Mouse (Mus musculus) MEL (cell line): ENCODE results near the gene Lrch4. TPM values are rescaled to one million over a fixed set of nuclear protein-coding genes. Genes with fewer than 3 reads are reported as not detected.
A peak's percentile ranks its signal among the peaks of the same experiment; 100 is the strongest.

Experiments
- DNase-seq: peaks from one replicate; pipeline ENCODE4 v3.0.0; 2011; ENCODE audit warnings: low read depth, low spot score
- H3K27ac ChIP-seq: 2 replicates; pipeline ENCODE4 v1.5.1; 2012; ENCODE audit warnings: low read depth, mild to moderate bottlenecking, control low read depth, low read length, moderate library complexity; ENCODE audit not compliant: control insufficient read depth
- H3K27me3 ChIP-seq, 2 experiments: fragments of 150-350 bp in 1 of 2; sonication (generic) in 1 of 2; 2 replicates each; pipeline ENCODE4 v1.6.1; 2012; ENCODE audit warnings: low read length in 2 of 2, mild to moderate bottlenecking in 2 of 2, improper control_type of control experiment in 1 of 2, moderate library complexity in 1 of 2; ENCODE audit not compliant: insufficient read depth in 2 of 2, control insufficient read depth in 1 of 2
- H3K36me3 ChIP-seq, 2 experiments: 2 replicates each; pipeline ENCODE4 v1.6.1; 2012 to 2014; ENCODE audit warnings: low read length in 2 of 2, improper control_type of control experiment in 1 of 2, inconsistent platforms in 1 of 2, mild to moderate bottlenecking in 1 of 2; ENCODE audit not compliant: insufficient read depth in 2 of 2, control insufficient read depth in 1 of 2
- H3K4me1 ChIP-seq, 2 experiments: fragments of 150-350 bp in 1 of 2; sonication (generic) in 1 of 2; 2 replicates each; pipeline ENCODE4 v1.6.1; 2012; ENCODE audit warnings: low read length in 2 of 2, improper control_type of control experiment in 1 of 2, mild to moderate bottlenecking in 1 of 2; ENCODE audit not compliant: insufficient read depth in 2 of 2, control insufficient read depth in 1 of 2
- H3K4me3 ChIP-seq, 2 experiments: fragments of 150-350 bp in 1 of 2; sonication (generic) in 1 of 2; 2 replicates each; pipeline ENCODE4 v1.5.1; 2012; ENCODE audit warnings: low read depth in 2 of 2, low read length in 2 of 2, mild to moderate bottlenecking in 2 of 2, moderate library complexity in 2 of 2, control low read depth in 1 of 2, improper control_type of control experiment in 1 of 2; ENCODE audit not compliant: control insufficient read depth in 1 of 2, insufficient read depth in 1 of 2
- H3K79me2 ChIP-seq: 2 replicates; pipeline ENCODE4 v1.6.1; 2012; ENCODE audit warnings: mild to moderate bottlenecking, low read length, moderate library complexity; ENCODE audit not compliant: control insufficient read depth, poor library complexity, insufficient read depth
- H3K9ac ChIP-seq: 2 replicates; pipeline ENCODE4 v1.6.1; 2012; ENCODE audit warnings: low read depth, mild to moderate bottlenecking, control low read depth, low read length, moderate library complexity; ENCODE audit not compliant: control insufficient read depth, poor library complexity, severe bottlenecking
- H3K9me3 ChIP-seq: fragments of 150-350 bp; sonication (generic); replicated peaks from 2 replicates; pipeline ENCODE4 v1.6.1; 2012; ENCODE audit warnings: mild to moderate bottlenecking, low read length, improper control_type of control experiment, moderate library complexity; ENCODE audit not compliant: insufficient read depth
- BHLHE40 ChIP-seq: IDR thresholded peaks from 2 replicates; pipeline ENCODE4 v1.6.1; 2012; ENCODE audit warnings: low read depth, mild to moderate bottlenecking, inconsistent platforms, low read length, improper control_type of control experiment, borderline replicate concordance
- CHD1 ChIP-seq: IDR thresholded peaks from 2 replicates; pipeline ENCODE4 v1.6.1; 2012; ENCODE audit warnings: low read depth, mild to moderate bottlenecking, inconsistent platforms, low read length, improper control_type of control experiment
- CHD2 ChIP-seq: IDR thresholded peaks from 2 replicates; pipeline ENCODE4 v1.6.1; 2011; ENCODE audit warnings: low read length, improper control_type of control experiment
- CTCF ChIP-seq, 3 experiments: IDR thresholded peaks in 2 of 3; conservative IDR thresholded peaks in 1 of 3; 2 replicates each; pipeline ENCODE4 v1.5.1; 2011 to 2012; ENCODE audit warnings: low read length in 3 of 3, low read depth in 2 of 3, mild to moderate bottlenecking in 2 of 3, improper control_type of control experiment in 1 of 3, inconsistent platforms in 1 of 3, mixed read lengths in 1 of 3, moderate library complexity in 1 of 3; ENCODE audit not compliant: control insufficient read depth in 1 of 3, insufficient read depth in 1 of 3, poor library complexity in 1 of 3, severe bottlenecking in 1 of 3
- E2F4 ChIP-seq: IDR thresholded peaks from 2 replicates; pipeline ENCODE4 v1.6.1; 2011; ENCODE audit warnings: low read depth, low read length, improper control_type of control experiment, borderline replicate concordance
- ELF1 ChIP-seq: IDR thresholded peaks from 2 replicates; pipeline ENCODE4 v1.6.1; 2014; ENCODE audit warnings: low read depth, mild to moderate bottlenecking, inconsistent platforms, low read length, improper control_type of control experiment, moderate library complexity
- EP300 ChIP-seq, 2 experiments: IDR thresholded peaks; 2 replicates each; pipeline ENCODE4 v1.6.1; 2011; ENCODE audit warnings: improper control_type of control experiment in 2 of 2, low read length in 2 of 2, low read depth in 1 of 2, mild to moderate bottlenecking in 1 of 2
- ETS1 ChIP-seq: IDR thresholded peaks from 2 replicates; pipeline ENCODE4 v1.6.1; 2012; ENCODE audit warnings: low read depth, mild to moderate bottlenecking, inconsistent platforms, low read length, improper control_type of control experiment, moderate library complexity
- GABPA ChIP-seq: IDR thresholded peaks from 2 replicates; pipeline ENCODE4 v1.6.1; 2012; ENCODE audit warnings: low read depth, mild to moderate bottlenecking, inconsistent platforms, low read length, improper control_type of control experiment, moderate library complexity
- GATA1 ChIP-seq: IDR thresholded peaks from 2 replicates; pipeline ENCODE4 v1.6.1; 2011; ENCODE audit warnings: low read depth, low read length, improper control_type of control experiment
- HCFC1 ChIP-seq: IDR thresholded peaks from 2 replicates; pipeline ENCODE4 v1.6.1; 2012; ENCODE audit warnings: low read depth, mild to moderate bottlenecking, inconsistent platforms, low read length, improper control_type of control experiment, moderate library complexity
- JUND ChIP-seq: IDR thresholded peaks from 2 replicates; pipeline ENCODE4 v1.6.1; 2011; ENCODE audit warnings: low read depth, mild to moderate bottlenecking, improper control_type of control experiment, low read length
- KAT2A ChIP-seq: conservative IDR thresholded peaks from 2 replicates; pipeline ENCODE4 v1.6.1; 2012; ENCODE audit warnings: low read depth, low read length, improper control_type of control experiment, inconsistent platforms
- MAFK ChIP-seq: IDR thresholded peaks from 2 replicates; pipeline ENCODE4 v1.6.1; 2011; ENCODE audit warnings: low read depth, mild to moderate bottlenecking, low read length, improper control_type of control experiment, borderline replicate concordance
- MAX ChIP-seq: IDR thresholded peaks from 2 replicates; pipeline ENCODE4 v1.6.1; 2011; ENCODE audit warnings: low read length, improper control_type of control experiment
- MAZ ChIP-seq: IDR thresholded peaks from 2 replicates; pipeline ENCODE4 v1.6.1; 2012; ENCODE audit warnings: low read depth, mild to moderate bottlenecking, inconsistent platforms, low read length, improper control_type of control experiment
- MEF2A ChIP-seq: IDR thresholded peaks from 2 replicates; pipeline ENCODE4 v1.6.1; 2014; ENCODE audit warnings: low read depth, mild to moderate bottlenecking, inconsistent platforms, low read length, improper control_type of control experiment; ENCODE audit not compliant: poor library complexity, insufficient replicate concordance, severe bottlenecking; ENCODE audit errors: extremely low read depth
- MXI1 ChIP-seq: IDR thresholded peaks from 2 replicates; pipeline ENCODE4 v1.6.1; 2011; ENCODE audit warnings: mild to moderate bottlenecking, low read depth, low read length, improper control_type of control experiment
- MYB ChIP-seq: IDR thresholded peaks from 2 replicates; pipeline ENCODE4 v1.6.1; 2011; ENCODE audit warnings: mild to moderate bottlenecking, low read depth, low read length, improper control_type of control experiment
- NELFE ChIP-seq: IDR thresholded peaks from 2 replicates; pipeline ENCODE4 v1.6.1; 2011; ENCODE audit warnings: low read depth, low read length, improper control_type of control experiment
- NRF1 ChIP-seq: IDR thresholded peaks from 2 replicates; pipeline ENCODE4 v1.6.1; 2014; ENCODE audit warnings: low read depth, mild to moderate bottlenecking, inconsistent platforms, low read length, improper control_type of control experiment, moderate library complexity; ENCODE audit not compliant: poor library complexity, insufficient read depth, severe bottlenecking
- POLR2A ChIP-seq, 2 experiments: IDR thresholded peaks; 2 replicates each; pipeline ENCODE4 v1.6.1; 2011 to 2012; ENCODE audit warnings: low read length in 2 of 2, mild to moderate bottlenecking in 2 of 2, control low read depth in 1 of 2, improper control_type of control experiment in 1 of 2, low read depth in 1 of 2, moderate library complexity in 1 of 2; ENCODE audit not compliant: control insufficient read depth in 1 of 2, insufficient read depth in 1 of 2, poor library complexity in 1 of 2
- POLR2AphosphoS2 ChIP-seq: IDR thresholded peaks from 2 replicates; pipeline ENCODE4 v1.6.1; 2011; ENCODE audit warnings: low read length, improper control_type of control experiment
- POLR2AphosphoS5 ChIP-seq: IDR thresholded peaks from 2 replicates; pipeline ENCODE4 v1.6.1; 2012; ENCODE audit warnings: low read depth, borderline replicate concordance, mild to moderate bottlenecking, inconsistent platforms, low read length, moderate library complexity, mixed read lengths
- RAD21 ChIP-seq: IDR thresholded peaks from 2 replicates; pipeline ENCODE4 v1.6.1; 2011; ENCODE audit warnings: mild to moderate bottlenecking, low read depth, low read length, improper control_type of control experiment
- RCOR1 ChIP-seq: IDR thresholded peaks from 2 replicates; pipeline ENCODE4 v1.6.1; 2012; ENCODE audit warnings: low read depth, mild to moderate bottlenecking, inconsistent platforms, low read length, improper control_type of control experiment
- SIN3A ChIP-seq: IDR thresholded peaks from 2 replicates; pipeline ENCODE4 v1.6.1; 2012; ENCODE audit warnings: low read length, improper control_type of control experiment, inconsistent platforms
- SMC3 ChIP-seq: IDR thresholded peaks from 2 replicates; pipeline ENCODE4 v1.6.1; 2011; ENCODE audit warnings: low read depth, low read length, improper control_type of control experiment
- TAL1 ChIP-seq: IDR thresholded peaks from 2 replicates; pipeline ENCODE4 v1.6.1; 2012; ENCODE audit warnings: mild to moderate bottlenecking, inconsistent platforms, low read length, moderate library complexity, mixed read lengths
- TBP ChIP-seq: IDR thresholded peaks from 2 replicates; pipeline ENCODE4 v1.8.0; 2011; ENCODE audit warnings: low read depth, low read length, improper control_type of control experiment
- TCF12 ChIP-seq: IDR thresholded peaks from 2 replicates; pipeline ENCODE4 v1.6.1; 2014; ENCODE audit warnings: low read depth, mild to moderate bottlenecking, inconsistent platforms, low read length, improper control_type of control experiment, moderate library complexity
- UBTF ChIP-seq: IDR thresholded peaks from 2 replicates; pipeline ENCODE4 v1.6.1; 2012; ENCODE audit warnings: low read depth, mild to moderate bottlenecking, inconsistent platforms, low read length, improper control_type of control experiment, moderate library complexity, borderline replicate concordance; ENCODE audit not compliant: insufficient read depth
- USF1 ChIP-seq: IDR thresholded peaks from 2 replicates; pipeline ENCODE4 v1.6.1; 2014; ENCODE audit warnings: low read depth, mild to moderate bottlenecking, inconsistent platforms, low read length, improper control_type of control experiment, moderate library complexity
- ZC3H11A ChIP-seq: IDR thresholded peaks from 2 replicates; pipeline ENCODE4 v1.6.1; 2012; ENCODE audit warnings: low read depth, mild to moderate bottlenecking, inconsistent platforms, low read length, improper control_type of control experiment
- ZKSCAN1 ChIP-seq: IDR thresholded peaks from 2 replicates; pipeline ENCODE4 v1.6.1; 2012; ENCODE audit warnings: low read depth, mild to moderate bottlenecking, inconsistent platforms, low read length, improper control_type of control experiment, moderate library complexity
- ZMIZ1 ChIP-seq: IDR thresholded peaks from 2 replicates; pipeline ENCODE4 v1.6.1; 2012; ENCODE audit warnings: low read depth, mild to moderate bottlenecking, inconsistent platforms, low read length, improper control_type of control experiment, moderate library complexity
- ZNF384 ChIP-seq: IDR thresholded peaks from 2 replicates; pipeline ENCODE4 v1.6.1; 2012; ENCODE audit warnings: low read depth, mild to moderate bottlenecking, inconsistent platforms, low read length, improper control_type of control experiment
- polyA plus RNA-seq, 2 experiments: library from polyadenylated mRNA; stranded (reverse) in 1 of 2; unstranded in 1 of 2; fragments of >175 nt in 1 of 2; fragments of >200 nt in 1 of 2; gene quantifications; 2 replicates each; pipeline versions ENCODE4 v1.2.1 to v1.2.4; 2012; ENCODE audit warnings: low replicate concordance in 2 of 2, low read depth in 1 of 2; ENCODE audit not compliant: insufficient read length in 2 of 2, insufficient read depth in 1 of 2, missing spikeins in 1 of 2
- total RNA-seq: library from RNA; depleted of rRNA; stranded (reverse); fragments of 300-350 nt; gene quantifications from 2 replicates; pipeline ENCODE4 v1.2.3, GENCODE M21; 2012

Gene Lrch4
- total and polyA plus RNA-seq, 3 experiments, result 9.1 to 239 (median 47.0) TPM

- Histone ChIP-seq H3K27ac (peak overlapping the region; percentile 95), H3K4me3 (peak overlapping the region in 1 of 2 experiments; percentile 3; a peak in 3 of 4 replicates), H3K4me1 (peaks cover 8 to 32% of the 10 kb centered on the region in 2 experiments; a peak in 3 of 4 replicates), H3K79me2 (peaks cover 29% of the 10 kb centered on the region), H3K36me3 (peaks cover 0 to 34% of the 10 kb centered on the region in 2 experiments; a peak in 2 of 4 replicates), H3K9ac (peak overlapping the region; percentile 51), H3K27me3 (no peaks in the 10 kb centered on the region), H3K9me3 (no peaks in the 10 kb centered on the region)
- peak; percentile 97 for DNase-seq
- TF ChIP-seq TAL1 (peak; percentile 98), RAD21 (no peak), KAT2A (no peak), TBP (peak; percentile 94), MAX (no peak), ETS1 (peak; percentile 93), BHLHE40 (no peak), JUND (no peak), POLR2A (IDR thresholded peaks at IDR 0.05; ENCODE audit: control insufficient read depth in 1 of 2, insufficient read depth in 1 of 2, low read depth in 1 of 2, low read length in 2 of 2, poor library complexity in 1 of 2) (peak; percentile 33 to 87; a peak in 2 of 4 replicates), NRF1 (no peak), CHD1 (no peak), E2F4 (no peak), MYB (no peak), HCFC1 (peak; percentile 63; the same call in 1 of the 2 replicates), POLR2AphosphoS5 (no peak), ELF1 (peak; percentile 27; the same call in 1 of the 2 replicates), CHD2 (no peak), RCOR1 (peak; percentile 72), MAFK (no peak), CTCF (IDR thresholded peaks at IDR 0.05 in 2 of 3, conservative IDR thresholded peaks at IDR 0.05 in 1 of 3; ENCODE audit: control insufficient read depth in 1 of 3, insufficient read depth in 1 of 3, low read depth in 2 of 3, low read length in 3 of 3, poor library complexity in 1 of 3, severe bottlenecking in 1 of 3) (no peak), UBTF (no peak), ZNF384 (peak; percentile 89), MXI1 (no peak), MAZ (peak; percentile 89), SMC3 (no peak), USF1 (no peak), ZKSCAN1 (no peak), MEF2A (no peak), EP300 (IDR thresholded peaks at IDR 0.05; ENCODE audit: low read depth in 1 of 2, low read length in 2 of 2) (peak; percentile 93 to 97), GABPA (no peak), ZMIZ1 (peak; percentile 98), POLR2AphosphoS2 (peak; percentile 88), SIN3A (peak; percentile 88), TCF12 (peak; percentile 98), NELFE (peak; percentile 48; the same call in 1 of the 2 replicates), GATA1 (peak; percentile 95), ZC3H11A (no peak)
Measured at GRCm38 (mm10) chr5:137686127-137686790, 57.3 kb downstream of the Lrch4 start.
